Mouse (Mus musculus): ENCODE results near the gene Ddx31.

- no peak for TF ChIP-seq CTCF (IDR thresholded peaks at IDR 0.05; ENCODE audit: low read depth)
- TF ChIP-seq EP300 (IDR thresholded peaks at IDR 0.05; ENCODE audit: low read depth), result no peak
These were observed 63.7 kb downstream of the Ddx31 start for GRCm38 (mm10) chr2:28903871-28904270.
